Mouse (Mus musculus) hindbrain, embryonic 16.5 days (tissue): ENCODE measurements around the gene Gm48552. TPM values are rescaled to one million over a fixed set of nuclear protein-coding genes. Genes with fewer than 3 reads are reported as not detected.

Source experiments
- ATAC-seq: fragments of 200-750 bp; cut with Nextera tagmentation; 2 replicates; pipeline ENCODE4 v1.8.0; 2017; ENCODE audit warnings: moderate TSS enrichment, moderate library complexity
- H3K27ac ChIP-seq: fragments of 300-500 bp; sonication (generic); 2 replicates; pipeline ENCODE4 v1.5.1; 2014; ENCODE audit warnings: low read depth, mild to moderate bottlenecking, control low read depth, low read length, moderate library complexity
- H3K27me3 ChIP-seq: fragments of 300-500 bp; sonication (generic); replicated peaks from 2 replicates; pipeline ENCODE4 v1.6.1; 2014; ENCODE audit warnings: low read length; ENCODE audit not compliant: control insufficient read depth, insufficient read depth
- H3K36me3 ChIP-seq: fragments of 300-500 bp; sonication (generic); 2 replicates; pipeline ENCODE4 v1.6.1; 2014; ENCODE audit warnings: mild to moderate bottlenecking, low read length, moderate library complexity, mixed read lengths; ENCODE audit not compliant: control insufficient read depth, insufficient read depth
- H3K4me1 ChIP-seq: fragments of 300-500 bp; sonication (generic); 2 replicates; pipeline ENCODE4 v1.6.1; 2014; ENCODE audit warnings: low read depth, low read length; ENCODE audit not compliant: control insufficient read depth, insufficient read depth
- H3K4me2 ChIP-seq: fragments of 300-500 bp; sonication (generic); 2 replicates; pipeline ENCODE4 v1.6.1; 2014; ENCODE audit warnings: mild to moderate bottlenecking, low read length, control low read depth, moderate library complexity
- H3K4me3 ChIP-seq: fragments of 300-500 bp; sonication (generic); 2 replicates; pipeline ENCODE4 v1.5.1; 2014; ENCODE audit warnings: mild to moderate bottlenecking, low read length, control low read depth, moderate library complexity
- H3K9ac ChIP-seq: fragments of 300-500 bp; sonication (generic); 2 replicates; pipeline ENCODE4 v1.6.1; 2014; ENCODE audit warnings: low read depth, mild to moderate bottlenecking, control low read depth, low read length, moderate library complexity
- H3K9me3 ChIP-seq: fragments of 300-500 bp; sonication (generic); 2 replicates; pipeline ENCODE4 v1.6.1; 2014; ENCODE audit warnings: mild to moderate bottlenecking, low read length, moderate library complexity; ENCODE audit not compliant: control insufficient read depth
- WGBS: fragments of 180-500 bp; shearing (Covaris S2); extraction: QIAGEN DNeasy Blood & Tissue Kit; methylation state at CpG from one replicate; pipeline ENCODE4 v1.1.7; 2014; 5-methylcytosine and 5-hydroxymethylcytosine counted together
- polyA plus RNA-seq: library from polyadenylated mRNA; unstranded; fragments of >200 nt; fragmentation: Nextera tagmentation; extraction: Ambion mirVana; gene quantifications from 2 replicates; pipeline ENCODE4 v1.2.1, GENCODE M21; 2015

Gene Gm48552
- polyA plus RNA-seq = 1.5 and 2.2 TPM in 2 replicates

DNA sequence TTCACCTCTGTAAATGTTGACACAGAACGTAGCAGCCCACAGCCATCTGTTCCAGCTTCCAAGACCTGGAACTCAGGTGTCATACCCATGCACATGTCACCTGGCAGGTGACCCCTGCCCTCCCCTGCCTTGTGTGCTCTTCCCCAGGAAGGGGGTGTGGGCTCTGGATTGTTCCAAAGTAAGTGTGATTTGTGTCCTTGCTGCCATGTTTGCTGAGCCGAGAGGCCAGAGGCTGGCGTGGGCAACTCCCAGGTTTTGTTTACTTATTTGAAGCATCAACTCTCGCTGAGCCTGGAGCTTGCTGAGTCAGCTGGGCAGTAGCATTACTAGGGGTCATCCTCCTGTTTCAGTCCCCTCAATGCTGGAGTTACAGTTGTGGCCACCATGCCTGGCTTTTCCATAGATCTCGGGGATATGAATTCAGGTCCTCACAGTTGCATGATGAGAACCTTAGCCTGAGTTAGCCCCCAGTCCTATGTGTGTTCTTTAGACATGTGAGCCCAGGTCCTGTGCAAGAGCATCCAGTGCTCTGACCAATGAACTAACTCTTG lies at the start of gene Gm48552:
Gene Gm48552, plus strand, starts transcription at position 501 of the 551 bp plus-strand sequence.
- peaks cover 29% of the 10 kb centered on the region for H3K36me3 ChIP-seq
- H3K9me3 ChIP-seq = no peaks in the 10 kb centered on the region
- H3K4me3 ChIP-seq = no peak within 1 kb of the TSS
- ATAC-seq = no peak
- 86% methylated on average over 5 of the region's 5 CpGs for WGBS
- H3K27me3 ChIP-seq = no peaks in the 10 kb centered on the region
- H3K27ac ChIP-seq = peak within 1 kb of the TSS; percentile 48; the same call in 1 of the 2 replicates
- no peak within 1 kb of the TSS for H3K4me2 ChIP-seq
- peaks cover 24% of the 10 kb centered on the region for H3K4me1 ChIP-seq
- no peak within 1 kb of the TSS for H3K9ac ChIP-seq

- H3K9me3 ChIP-seq = no peaks in the 10 kb centered on the region
- WGBS = 37% methylated on average over 17 of the region's 17 CpGs
- no peak overlapping the region for H3K4me2 ChIP-seq
- no peaks in the 10 kb centered on the region for H3K36me3 ChIP-seq
- H3K9ac ChIP-seq = no peak overlapping the region
- no peak for ATAC-seq
- H3K4me1 ChIP-seq = peaks cover 7% of the 10 kb centered on the region
- H3K4me3 ChIP-seq = no peak overlapping the region
- peaks cover 40% of the 10 kb centered on the region for H3K27me3 ChIP-seq
- no peak overlapping the region for H3K27ac ChIP-seq
Measured at GRCm38 (mm10) chr10:81340551-81341332, 48.1 kb upstream of the Gm48552 start.

DNA sequence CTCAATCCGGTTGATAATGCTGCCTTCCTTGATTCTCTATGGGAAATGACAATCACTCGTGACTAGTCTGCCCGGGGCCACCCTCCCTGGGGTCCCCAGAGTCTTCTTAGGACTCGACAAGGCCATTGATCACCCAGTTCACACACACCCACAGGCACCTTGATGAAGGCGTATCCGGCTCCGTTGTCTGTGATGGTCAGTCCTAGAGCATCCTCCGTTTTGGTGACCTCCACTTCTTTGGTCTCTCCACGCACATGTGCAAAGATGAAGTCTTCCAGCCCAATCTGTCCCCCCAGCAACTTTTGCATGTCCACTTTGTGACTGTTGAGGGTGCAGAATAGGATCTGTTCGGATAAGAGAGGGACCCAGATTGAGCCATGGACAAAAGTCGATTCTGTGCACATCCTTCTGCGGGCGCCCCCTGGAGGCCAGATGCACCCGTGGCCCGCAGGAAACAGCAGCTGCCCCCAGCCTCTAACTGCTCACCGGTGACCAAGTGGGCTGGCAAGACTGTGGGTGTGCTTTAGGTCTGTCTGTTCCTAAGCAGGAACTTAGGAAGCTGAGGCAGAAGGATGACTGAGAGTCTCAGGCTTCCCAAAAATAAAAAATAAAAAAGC lies 47.4 kb upstream of the Gm48552 start:
- H3K36me3 ChIP-seq = no peaks in the 10 kb centered on the region
- no peak overlapping the region for H3K4me2 ChIP-seq
- peaks cover 40% of the 10 kb centered on the region for H3K27me3 ChIP-seq
- H3K4me3 ChIP-seq = no peak overlapping the region
- no peak overlapping the region for H3K27ac ChIP-seq
- 30% methylated on average over 16 of the region's 16 CpGs for WGBS
- H3K4me1 ChIP-seq = peaks cover 8% of the 10 kb centered on the region
- ATAC-seq = no peak
- no peak overlapping the region for H3K9ac ChIP-seq
- no peaks in the 10 kb centered on the region for H3K9me3 ChIP-seq

GRCm38 (mm10) chr10:81342686-81343505 lies 45.9 kb upstream of the Gm48552 start, which contains the start of gene Gipc3:
Gipc3 (minus strand) TSS chr10:81343266.
- H3K9me3 ChIP-seq = no peaks in the 10 kb centered on the region
- H3K27me3 ChIP-seq = peaks cover 44% of the 10 kb centered on the region
- no peak for ATAC-seq

DNA sequence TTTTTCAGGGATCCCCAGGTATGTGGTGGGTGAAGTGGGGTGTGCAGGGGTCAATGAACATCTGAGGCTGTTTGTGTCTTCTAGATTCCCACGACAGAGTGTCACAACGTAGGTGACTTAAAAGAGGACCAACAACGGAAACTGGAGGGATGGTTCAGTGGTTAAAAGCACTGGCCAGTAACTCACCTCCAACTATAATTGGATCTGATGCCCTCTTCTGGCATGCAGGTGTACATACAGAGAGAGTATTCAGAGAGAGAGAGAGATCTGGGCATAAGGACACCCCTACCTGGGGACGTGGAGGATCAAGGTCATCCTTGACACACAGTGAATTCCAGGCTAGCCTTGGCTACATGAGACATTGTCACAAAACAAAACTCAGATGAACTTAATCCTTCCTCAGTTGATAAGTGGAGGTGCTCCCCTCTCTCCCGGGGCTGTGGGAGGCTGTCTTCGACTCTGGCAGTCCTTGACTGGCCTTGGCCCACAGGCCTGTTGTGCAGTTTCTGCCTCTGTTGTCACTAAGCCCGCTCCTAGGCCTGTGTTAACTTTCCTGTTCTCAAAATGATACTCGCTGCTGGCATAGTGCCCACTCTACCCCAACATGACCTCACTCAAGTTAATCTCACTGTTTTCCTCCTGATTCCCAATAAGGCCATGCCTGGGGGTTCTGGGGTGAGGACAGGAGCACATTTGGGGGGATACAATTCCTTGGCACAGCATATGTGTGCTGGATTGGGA lies 44.2 kb upstream of the Gm48552 start:
- Histone ChIP-seq H3K27me3 (peaks cover 46% of the 10 kb centered on the region), H3K27ac (no peak overlapping the region), H3K9ac (no peak overlapping the region), H3K9me3 (no peaks in the 10 kb centered on the region), H3K36me3 (no peaks in the 10 kb centered on the region), H3K4me2 (no peak overlapping the region), H3K4me3 (no peak overlapping the region), H3K4me1 (peaks cover 18% of the 10 kb centered on the region)
- ATAC-seq = no peak
- 57% methylated on average over 8 of the region's 8 CpGs for WGBS

More at GRCm38 (mm10) chr10:81342686-81343505, 45.9 kb upstream of the Gm48552 start, which contains the start of gene Gipc3:
- peak within 1 kb of the TSS; percentile 37 for H3K4me3 ChIP-seq
- H3K9ac ChIP-seq = peak within 1 kb of the TSS; percentile 61
- peak within 1 kb of the TSS; percentile 60 for H3K4me2 ChIP-seq
- H3K27ac ChIP-seq = no peak within 1 kb of the TSS
- H3K36me3 ChIP-seq = no peaks in the 10 kb centered on the region
- WGBS = 5% methylated on average over 56 of the region's 67 CpGs
- peaks cover 14% of the 10 kb centered on the region for H3K4me1 ChIP-seq

DNA sequence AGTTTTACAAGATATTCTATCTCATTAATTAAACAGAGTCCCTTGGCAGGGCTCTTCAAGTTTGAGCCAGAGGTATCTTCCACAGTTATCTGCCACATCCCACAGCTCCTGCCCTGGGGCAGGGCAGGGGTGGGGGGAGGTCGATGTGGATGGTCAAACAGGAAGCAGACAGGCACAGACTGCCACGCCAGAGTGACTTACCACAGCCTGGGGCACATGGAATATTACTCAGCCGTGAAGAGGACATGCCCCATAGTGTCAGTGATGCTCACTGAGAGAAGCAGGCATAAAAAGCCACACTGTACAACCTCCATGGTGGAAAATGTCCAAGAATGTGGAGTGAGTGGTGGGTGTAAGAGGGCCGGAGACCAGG lies 43.7 kb upstream of the Gm48552 start:
- no peaks in the 10 kb centered on the region for H3K9me3 ChIP-seq
- H3K4me1 ChIP-seq = peaks cover 22% of the 10 kb centered on the region
- H3K36me3 ChIP-seq = no peaks in the 10 kb centered on the region
- H3K4me3 ChIP-seq = no peak overlapping the region
- WGBS = 86% methylated on average over 4 of the region's 4 CpGs
- no peak for ATAC-seq
- peaks cover 46% of the 10 kb centered on the region for H3K27me3 ChIP-seq
- H3K9ac ChIP-seq = no peak overlapping the region
- H3K4me2 ChIP-seq = no peak overlapping the region
- H3K27ac ChIP-seq = no peak overlapping the region

- H3K4me1 ChIP-seq = peaks cover 24% of the 10 kb centered on the region
- H3K4me2 ChIP-seq = peak overlapping the region; percentile 69
- H3K9ac ChIP-seq = peak overlapping the region; percentile 63
- peak overlapping the region; percentile 13; the same call in 1 of the 2 replicates for H3K27ac ChIP-seq
- H3K9me3 ChIP-seq = no peaks in the 10 kb centered on the region
- peaks cover 37% of the 10 kb centered on the region for H3K27me3 ChIP-seq
- 11% methylated on average over 55 of the region's 55 CpGs for WGBS
- H3K36me3 ChIP-seq = no peaks in the 10 kb centered on the region
- H3K4me3 ChIP-seq = peak overlapping the region; percentile 41
- ATAC-seq = peak; percentile 21; the same call in 1 of the 2 replicates
Measured at GRCm38 (mm10) chr10:81346453-81347067, 42.2 kb upstream of the Gm48552 start.

GRCm38 (mm10) chr10:81349146-81349545 lies 39.7 kb upstream of the Gm48552 start:
- no peak overlapping the region for H3K4me3 ChIP-seq

More at GRCm38 (mm10) chr10:81349146-81349545, 39.7 kb upstream of the Gm48552 start:
- Histone ChIP-seq H3K9me3 (no peaks in the 10 kb centered on the region), H3K36me3 (no peaks in the 10 kb centered on the region), H3K9ac (no peak overlapping the region), H3K4me1 (peaks cover 17% of the 10 kb centered on the region), H3K27me3 (peaks cover 16% of the 10 kb centered on the region), H3K4me2 (peak overlapping the region; percentile 90), H3K27ac (no peak overlapping the region)
- 3% methylated on average over 12 of the region's 12 CpGs for WGBS
- ATAC-seq = no peak
